ENCODE assay signal across 16 mouse cellular contexts in the genomic region with DNA sequence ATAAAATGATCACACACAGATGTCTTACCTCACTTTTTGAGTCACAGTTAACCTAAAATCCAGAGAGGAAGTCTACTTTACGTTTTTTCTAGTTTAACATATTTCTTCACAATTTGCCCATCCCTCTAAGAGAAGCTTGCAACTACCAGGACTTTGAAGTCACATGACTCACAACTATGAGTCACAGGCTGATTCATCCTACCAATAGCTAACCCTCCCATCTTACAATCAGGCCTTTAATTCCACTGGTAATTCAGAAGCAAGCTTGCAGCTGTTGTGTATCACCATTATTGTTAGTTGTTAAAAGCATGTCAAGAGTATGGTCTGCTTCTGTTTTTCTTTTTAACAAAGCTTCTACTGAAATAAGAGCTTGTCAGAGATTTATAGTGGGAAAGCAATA. TPM values are rescaled to one million over a fixed set of nuclear protein-coding genes. Genes with fewer than 3 reads are reported as not detected.
DNase-seq lines count a peak whose midpoint lies in the region; ATAC-seq and TF ChIP-seq lines count a peak whose summit lies in the region.
"Had no signal": no experiment of that assay in that cellular context is flagged by ENCODE, and none has a peak within 500 bp of the region (broad histone marks: within the 10 kb centered on the region; RNA-seq: fewer than 3 reads in every experiment).

No protein-coding gene starts in this region.

- ATAC-seq in common myeloid progenitor, adult 5-6 weeks (replicated peaks; ENCODE audit: low read depth, poor library complexity, severe bottlenecking) = 0 out of 2 replicates have a peak, but pooled peaks have one; percentile 25
- no peak for ATAC-seq in forebrain, embryonic 15.5 days (replicated peaks)
- ATAC-seq: intestine, embryonic 16.5 days had no signal

- H3K4me1 ChIP-seq in heart, adult 2 months (ENCODE audit: control insufficient read depth, insufficient read depth, low read length) = no peaks in the 10 kb centered on the region
- peaks cover 21% of the 10 kb centered on the region for H3K4me1 ChIP-seq in forebrain, embryonic 15.5 days
- H3K4me1 ChIP-seq: stomach, embryonic 15.5 days had no signal

- H3K79me2 ChIP-seq in heart, adult 2 months (replicated peaks; ENCODE audit: control insufficient read depth, insufficient read depth, low read length) = no peaks in the 10 kb centered on the region

- no peaks in the 10 kb centered on the region for H3K27me3 ChIP-seq in heart, adult 2 months (ENCODE audit: control insufficient read depth, insufficient read depth, low read length)
- H3K27me3 ChIP-seq in forebrain, embryonic 15.5 days = no peaks in the 10 kb centered on the region
- H3K27me3 ChIP-seq: stomach, embryonic 15.5 days had no signal

- intact Hi-C loops in heart, adult 2 months (cut with DNase I) = no loop called here

- H3K9ac ChIP-seq in heart, adult 2 months (ENCODE audit: low read depth, low read length) = no peak overlapping the region
- no peak overlapping the region for H3K9ac ChIP-seq in forebrain, embryonic 15.5 days (replicated peaks)
- H3K9ac ChIP-seq: stomach, embryonic 15.5 days had no signal

- H3K36me3 ChIP-seq in heart, adult 2 months (ENCODE audit: control insufficient read depth, insufficient read depth, low read length) = no peaks in the 10 kb centered on the region
- no peaks in the 10 kb centered on the region for H3K36me3 ChIP-seq in forebrain, embryonic 15.5 days
- H3K36me3 ChIP-seq: stomach, embryonic 15.5 days had no signal

- no peak overlapping the region for H3K4me2 ChIP-seq in forebrain, embryonic 15.5 days (replicated peaks)
- H3K4me2 ChIP-seq: liver, embryonic 11.5 days; stomach, embryonic 15.5 days had no signal

- no peak for TF ChIP-seq POLR2A in heart, adult 2 months (IDR thresholded peaks at IDR 0.05; ENCODE audit: insufficient read depth, low read depth, low read length)

- H3K27ac ChIP-seq in heart, adult 2 months = no peak overlapping the region
- H3K27ac ChIP-seq in forebrain, embryonic 15.5 days (replicated peaks) = no peak overlapping the region
- H3K27ac ChIP-seq: macrophage; stomach, embryonic 15.5 days had no signal

- no peak for TF ChIP-seq CTCF in heart, adult 2 months (IDR thresholded peaks at IDR 0.05)

- 38% methylated on average over 1 of the region's 1 CpGs for WGBS in heart, adult 2 months
- 80% methylated on average over 1 of the region's 1 CpGs for WGBS in forebrain, embryonic 15.5 days

- no peak for TF ChIP-seq EP300 in heart, adult 2 months (IDR thresholded peaks at IDR 0.05; ENCODE audit: insufficient read depth, low read depth, low read length)

- DNase-seq in heart, adult 8-10 months (ENCODE audit: low spot score) = peak; percentile 27
- no peak for DNase-seq in heart, adult 2 months
- peak; percentile 40 for DNase-seq in right cerebral cortex, adult 18-20 months
- no peak for DNase-seq in right cerebral cortex, adult 2 months (ENCODE audit: low spot score in 2 of 2)
- DNase-seq in thymus, postnatal 25 days = no peak
- DNase-seq in frontal cortex, postnatal 10 days (ENCODE audit: low spot score in 2 of 2) = no peak
- DNase-seq: cerebellum, adult 18-20 months; embryo, embryonic 11 days; gastrocnemius, postnatal 10 days; heart, postnatal 36 days had no signal

- no peak overlapping the region for H3K4me3 ChIP-seq in heart, adult 2 months
- H3K4me3 ChIP-seq in forebrain, embryonic 15.5 days = no peak overlapping the region
- H3K4me3 ChIP-seq: stomach, embryonic 15.5 days had no signal

- H3K9me3 ChIP-seq in forebrain, embryonic 15.5 days = no peaks in the 10 kb centered on the region
- H3K9me3 ChIP-seq: stomach, embryonic 15.5 days had no signal

RNA-seq across cellular contexts. Expression of a gene that starts 26.8 kb away (rescaled TPM):
- total RNA-seq in heart, adult 8-10 months (2022) = under 1 TPM; 0.27 to 0.69 (median 0.34) TPM
- total RNA-seq in heart, adult 2 months (2021) = under 1 TPM; 0.23 to 0.84 TPM
- 0.32 and 1.1 TPM in 2 replicates for polyA plus RNA-seq in heart, adult 2 months (2012; rRNA removed)
- total RNA-seq in common myeloid progenitor, adult 5-6 weeks (2017) = 15.5 and 20.9 TPM in 2 replicates
- polyA plus RNA-seq in forebrain, embryonic 15.5 days (2015; fragmentation: Nextera tagmentation; extraction: Ambion mirVana) = 21.8 and 21.9 TPM in 2 replicates

RNA-seq across cellular contexts. Expression of a gene that starts 38.2 kb away (rescaled TPM):
- total RNA-seq in heart, adult 8-10 months (2022) = 1 to 10 TPM; 1.2 to 1.7 (median 1.3) TPM
- total RNA-seq in heart, adult 2 months (2021) = 1 to 10 TPM; 1.0 to 1.6 TPM
- 1.1 and 1.6 TPM in 2 replicates for polyA plus RNA-seq in heart, adult 2 months (2012; rRNA removed)
- total RNA-seq in common myeloid progenitor, adult 5-6 weeks (2017) = not detected in 2 replicates
- polyA plus RNA-seq in forebrain, embryonic 15.5 days (2015; fragmentation: Nextera tagmentation; extraction: Ambion mirVana) = 0.73 and 0.83 TPM in 2 replicates

Comparison
In these comparisons a context has a peak if more than half of its experiments do, and no peak if none do; other contexts are left out.
1. DNase-seq: peak in heart, adult 8-10 months (single experiment) and right cerebral cortex, adult 18-20 months (single experiment); none in heart, adult 2 months (0 of 2), right cerebral cortex, adult 2 months (0 of 2), thymus, postnatal 25 days (single experiment) and frontal cortex, postnatal 10 days (0 of 2).